Mouse (Mus musculus): ENCODE measurements around the gene Fndc3a.

The Fndc3a gene

GRCm38 (mm10) chr14:72709710-72710340 is at the start of gene Fndc3a:
Fndc3a (minus strand) TSS chr14:72710003.
- peak; percentile 83 for DNase-seq (ENCODE audit: low spot score)

GRCm38 (mm10) chr14:72752893-72753292 is 43.1 kb upstream of the Fndc3a start:
- DNase-seq (ENCODE audit: low spot score), result no peak

GRCm38 (mm10) chr14:72750426-72751182 is 40.8 kb upstream of the Fndc3a start:
- no peak for DNase-seq (ENCODE audit: low spot score)

- DNase-seq (ENCODE audit: low spot score), result no peak
Measured at GRCm38 (mm10) chr14:72748331-72748730, 38.5 kb upstream of the Fndc3a start.

GRCm38 (mm10) chr14:72741667-72742066 is 31.9 kb upstream of the Fndc3a start:
- DNase-seq (ENCODE audit: low spot score), result no peak

GRCm38 (mm10) chr14:72740336-72740735 is 30.5 kb upstream of the Fndc3a start:
- no peak for DNase-seq (ENCODE audit: low spot score)

GRCm38 (mm10) chr14:72739484-72740208 is 29.8 kb upstream of the Fndc3a start:
- DNase-seq (ENCODE audit: low spot score), result no peak

- DNase-seq (ENCODE audit: low spot score), result no peak
Measured at GRCm38 (mm10) chr14:72738776-72739175, 29.0 kb upstream of the Fndc3a start.

GRCm38 (mm10) chr14:72738217-72738616 is 28.4 kb upstream of the Fndc3a start:
- DNase-seq (ENCODE audit: low spot score), result no peak

- no peak for DNase-seq (ENCODE audit: low spot score)
Measured at GRCm38 (mm10) chr14:72725865-72726264, 16.1 kb upstream of the Fndc3a start.

GRCm38 (mm10) chr14:72722274-72723053 is 12.7 kb upstream of the Fndc3a start:
- DNase-seq (ENCODE audit: low spot score), result no peak

GRCm38 (mm10) chr14:72716175-72716574 is 6.4 kb upstream of the Fndc3a start:
- no peak for DNase-seq (ENCODE audit: low spot score)

- DNase-seq (ENCODE audit: low spot score), result no peak
Measured at GRCm38 (mm10) chr14:72711130-72711529, 1.3 kb upstream of the Fndc3a start.

- DNase-seq (ENCODE audit: low spot score), result peak; percentile 40
Measured at GRCm38 (mm10) chr14:72710341-72711027, 681 bp upstream of the Fndc3a start.

GRCm38 (mm10) chr14:72709091-72709709 is 603 bp downstream of the Fndc3a start:
- DNase-seq (ENCODE audit: low spot score), result peak; percentile 70

- DNase-seq (ENCODE audit: low spot score), result no peak
Measured at GRCm38 (mm10) chr14:72708581-72708991, 1.2 kb downstream of the Fndc3a start.

- no peak for DNase-seq (ENCODE audit: low spot score)
Measured at GRCm38 (mm10) chr14:72700056-72700455, 9.7 kb downstream of the Fndc3a start.

GRCm38 (mm10) chr14:72691406-72691805 is 18.4 kb downstream of the Fndc3a start:
- DNase-seq (ENCODE audit: low spot score), result no peak

- no peak for DNase-seq (ENCODE audit: low spot score)
Measured at GRCm38 (mm10) chr14:72689525-72689924, 20.3 kb downstream of the Fndc3a start.

- no peak for DNase-seq (ENCODE audit: low spot score)
Measured at GRCm38 (mm10) chr14:72684857-72685370, 24.9 kb downstream of the Fndc3a start.

- no peak for DNase-seq (ENCODE audit: low spot score)
Measured at GRCm38 (mm10) chr14:72677247-72677646, 32.6 kb downstream of the Fndc3a start.

Data from urinary bladder, postnatal 14 days (tissue).